Comparison of ENCODE assay signal across 28 mouse cellular contexts in the genomic region with DNA sequence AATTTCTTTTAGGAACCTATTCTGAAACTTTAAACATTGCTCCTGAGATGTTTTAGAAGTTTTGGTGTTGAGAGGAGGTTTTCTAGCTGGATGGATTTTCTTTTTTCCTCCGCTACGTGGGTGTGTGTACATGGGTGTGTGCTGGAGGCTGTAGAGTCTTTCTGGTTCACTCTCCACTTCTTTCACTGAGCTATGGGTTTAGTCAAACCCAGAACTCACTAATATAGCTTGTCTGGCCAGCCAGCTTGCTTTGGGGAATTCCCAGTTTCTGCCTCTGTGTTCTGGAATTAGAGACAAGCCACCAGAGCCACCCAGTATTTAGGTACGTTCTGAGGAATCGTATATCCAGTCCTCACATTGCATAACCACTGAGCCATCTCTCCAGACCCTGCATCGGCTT.
"Had no signal": no experiment of that assay in that cellular context is flagged by ENCODE, and none has a peak within 500 bp of the region (broad histone marks: within the 10 kb centered on the region; RNA-seq: fewer than 3 reads in every experiment).

No protein-coding gene starts in this region.

- H3K9ac ChIP-seq: embryonic facial prominence, embryonic 12.5 days; embryonic facial prominence, embryonic 13.5 days; embryonic facial prominence, embryonic 15.5 days; forebrain, embryonic 12.5 days; forebrain, embryonic 13.5 days; forebrain, embryonic 15.5 days; forebrain, postnatal 0 days had no signal

- H3K4me2 ChIP-seq: embryonic facial prominence, embryonic 12.5 days; embryonic facial prominence, embryonic 13.5 days; embryonic facial prominence, embryonic 15.5 days; forebrain, embryonic 12.5 days; forebrain, embryonic 13.5 days; forebrain, embryonic 15.5 days had no signal

- H3K4me3 ChIP-seq: embryonic facial prominence, embryonic 10.5 days; embryonic facial prominence, embryonic 12.5 days; embryonic facial prominence, embryonic 13.5 days; embryonic facial prominence, embryonic 15.5 days; erythroblast, embryonic 14.5 days; forebrain, embryonic 10.5 days; forebrain, embryonic 12.5 days; forebrain, embryonic 13.5 days; forebrain, embryonic 15.5 days; gastrocnemius, adult 2 months; heart, adult 2 months had no signal

- H3K27ac ChIP-seq: embryonic facial prominence, embryonic 10.5 days; embryonic facial prominence, embryonic 12.5 days; embryonic facial prominence, embryonic 13.5 days; embryonic facial prominence, embryonic 15.5 days; forebrain, embryonic 10.5 days; forebrain, embryonic 12.5 days; forebrain, embryonic 13.5 days; forebrain, embryonic 15.5 days; gastrocnemius, adult 2 months; heart, adult 2 months had no signal

- ATAC-seq: forebrain, embryonic 13.5 days; forebrain, embryonic 14.5 days; forebrain, embryonic 15.5 days; forebrain, embryonic 16.5 days; forebrain, postnatal 0 days had no signal

- H3K27me3 ChIP-seq: embryonic facial prominence, embryonic 12.5 days; embryonic facial prominence, embryonic 13.5 days; embryonic facial prominence, embryonic 15.5 days; forebrain, embryonic 12.5 days; forebrain, embryonic 13.5 days; forebrain, embryonic 15.5 days had no signal

- H3K9me3 ChIP-seq: embryonic facial prominence, embryonic 10.5 days; embryonic facial prominence, embryonic 12.5 days; embryonic facial prominence, embryonic 13.5 days; embryonic facial prominence, embryonic 15.5 days; forebrain, embryonic 10.5 days; forebrain, embryonic 12.5 days; forebrain, embryonic 13.5 days; forebrain, embryonic 15.5 days had no signal

- DNase-seq: cerebellum, adult 8-10 months; cerebellum, adult 9-10 months; cerebellum, adult 9-11 months; cerebellum, postnatal 10 days; cerebellum, postnatal 14 days; cerebellum, postnatal 25 days; cerebellum, postnatal 36 days; embryo, embryonic 11 days; forebrain, postnatal 0 days; gastrocnemius, adult 2 months; gastrocnemius, postnatal 10 days; gastrocnemius, postnatal 14 days; gastrocnemius, postnatal 25 days; gastrocnemius, postnatal 36 days; heart, adult 11 months; heart, adult 18-20 months; heart, adult 2 months had no signal
